Mouse (Mus musculus): ENCODE measurements around the gene Blnk. TPM values are rescaled to one million over a fixed set of nuclear protein-coding genes. Genes with fewer than 3 reads are reported as not detected.

The Blnk gene
- polyA plus RNA-seq, 1 experiment from 2014 or later: 22.6 TPM

DNA sequence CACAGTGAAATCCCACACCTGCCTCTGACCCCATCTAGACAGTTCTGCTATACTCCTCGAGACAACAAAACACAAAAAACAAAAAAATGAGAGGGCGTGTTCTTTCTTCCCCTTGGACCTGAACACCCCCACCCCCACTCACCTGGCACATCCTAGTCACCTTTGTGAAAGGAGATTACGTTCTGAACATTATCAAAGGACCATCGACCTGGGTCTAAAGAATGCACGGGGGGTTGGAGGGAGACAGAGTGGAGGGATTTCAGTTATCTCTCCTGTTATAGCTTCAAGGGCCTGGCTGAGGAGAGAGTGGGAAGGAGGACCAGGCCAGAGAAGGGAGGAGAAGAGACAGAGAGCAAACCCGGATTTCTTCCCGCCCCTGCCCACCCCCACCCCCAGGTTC lies 576 bp upstream of the Blnk start:
- Histone ChIP-seq H3K4me1 (ENCODE audit: control insufficient read depth, insufficient read depth, low read length) (peaks cover 10% of the 10 kb centered on the region; the same call in 1 of the 2 replicates), H3K36me3 (ENCODE audit: control insufficient read depth, insufficient read depth, low read length) (no peaks in the 10 kb centered on the region), H3K9me3 (ENCODE audit: control insufficient read depth, low read length) (no peaks in the 10 kb centered on the region), H3K27me3 (replicated peaks; ENCODE audit: control insufficient read depth, insufficient read depth, low read length) (no peaks in the 10 kb centered on the region), H3K9ac (ENCODE audit: low read depth, low read length) (peak overlapping the region; percentile 26), H3K27ac (ENCODE audit: low read length) (peak overlapping the region; percentile 84), H3K4me2 (ENCODE audit: low read depth, low read length) (peak overlapping the region; percentile 30), H3K4me3 (ENCODE audit: low read length) (peak overlapping the region; percentile 4; the same call in 1 of the 2 replicates)
- ATAC-seq: peak; percentile 1; the same call in 1 of the 2 replicates
- WGBS: 46% methylated on average over 7 of the region's 7 CpGs

GRCm38 (mm10) chr19:40993356-40993755 lies 979 bp downstream of the Blnk start:
- peak overlapping the region; percentile 91 for H3K27ac ChIP-seq (ENCODE audit: low read length)

GRCm38 (mm10) chr19:40992517-40993044 lies 1.8 kb downstream of the Blnk start:
- no peak overlapping the region for H3K27ac ChIP-seq (ENCODE audit: low read length)
- peak overlapping the region; percentile 34 for H3K4me3 ChIP-seq (ENCODE audit: low read length)
- H3K9ac ChIP-seq (ENCODE audit: low read depth, low read length): peak overlapping the region; percentile 34
- no peaks in the 10 kb centered on the region for H3K9me3 ChIP-seq (ENCODE audit: control insufficient read depth, low read length)
- peak overlapping the region; percentile 51 for H3K4me2 ChIP-seq (ENCODE audit: low read depth, low read length)
- WGBS: 60% methylated on average over 8 of the region's 8 CpGs
- H3K27me3 ChIP-seq (replicated peaks; ENCODE audit: control insufficient read depth, insufficient read depth, low read length): no peaks in the 10 kb centered on the region
- H3K4me1 ChIP-seq (ENCODE audit: control insufficient read depth, insufficient read depth, low read length): peaks cover 4% of the 10 kb centered on the region; the same call in 1 of the 2 replicates
- H3K36me3 ChIP-seq (ENCODE audit: control insufficient read depth, insufficient read depth, low read length): no peaks in the 10 kb centered on the region
- ATAC-seq: no peak

More at GRCm38 (mm10) chr19:40993356-40993755, 979 bp downstream of the Blnk start:
- H3K4me3 ChIP-seq (ENCODE audit: low read length): peak overlapping the region; percentile 34
- peak overlapping the region; percentile 51 for H3K4me2 ChIP-seq (ENCODE audit: low read depth, low read length)
- no peaks in the 10 kb centered on the region for H3K27me3 ChIP-seq (replicated peaks; ENCODE audit: control insufficient read depth, insufficient read depth, low read length)
- no peaks in the 10 kb centered on the region for H3K36me3 ChIP-seq (ENCODE audit: control insufficient read depth, insufficient read depth, low read length)
- peaks cover 4% of the 10 kb centered on the region; the same call in 1 of the 2 replicates for H3K4me1 ChIP-seq (ENCODE audit: control insufficient read depth, insufficient read depth, low read length)
- H3K9ac ChIP-seq (ENCODE audit: low read depth, low read length): peak overlapping the region; percentile 53
- 61% methylated on average over 5 of the region's 5 CpGs for WGBS
- H3K9me3 ChIP-seq (ENCODE audit: control insufficient read depth, low read length): no peaks in the 10 kb centered on the region
- no peak for ATAC-seq

GRCm38 (mm10) chr19:40992096-40992495 lies 2.2 kb downstream of the Blnk start:
- Histone ChIP-seq H3K36me3 (ENCODE audit: control insufficient read depth, insufficient read depth, low read length) (no peaks in the 10 kb centered on the region), H3K27me3 (replicated peaks; ENCODE audit: control insufficient read depth, insufficient read depth, low read length) (no peaks in the 10 kb centered on the region), H3K4me3 (ENCODE audit: low read length) (peak overlapping the region; percentile 34), H3K4me2 (ENCODE audit: low read depth, low read length) (peak overlapping the region; percentile 51), H3K4me1 (ENCODE audit: control insufficient read depth, insufficient read depth, low read length) (peaks cover 4% of the 10 kb centered on the region; the same call in 1 of the 2 replicates), H3K9me3 (ENCODE audit: control insufficient read depth, low read length) (no peaks in the 10 kb centered on the region), H3K9ac (ENCODE audit: low read depth, low read length) (peak overlapping the region; percentile 34), H3K27ac (ENCODE audit: low read length) (no peak overlapping the region)
- ATAC-seq: no peak
- 60% methylated on average over 11 of the region's 11 CpGs for WGBS

- H3K27ac ChIP-seq (ENCODE audit: low read length): no peak overlapping the region
- ATAC-seq: no peak
- no peak overlapping the region; the same call in 1 of the 2 replicates for H3K4me3 ChIP-seq (ENCODE audit: low read length)
- WGBS: 68% methylated on average over 7 of the region's 7 CpGs
- peak overlapping the region; percentile 51; the same call in 1 of the 2 replicates for H3K4me2 ChIP-seq (ENCODE audit: low read depth, low read length)
- no peaks in the 10 kb centered on the region for H3K9me3 ChIP-seq (ENCODE audit: control insufficient read depth, low read length)
- no peak overlapping the region for H3K9ac ChIP-seq (ENCODE audit: low read depth, low read length)
- H3K36me3 ChIP-seq (ENCODE audit: control insufficient read depth, insufficient read depth, low read length): no peaks in the 10 kb centered on the region
- no peaks in the 10 kb centered on the region for H3K27me3 ChIP-seq (replicated peaks; ENCODE audit: control insufficient read depth, insufficient read depth, low read length)
- peaks cover 4% of the 10 kb centered on the region; the same call in 1 of the 2 replicates for H3K4me1 ChIP-seq (ENCODE audit: control insufficient read depth, insufficient read depth, low read length)
Observed at GRCm38 (mm10) chr19:40991626-40992025, 2.7 kb downstream of the Blnk start.

GRCm38 (mm10) chr19:40990781-40991343 lies 3.5 kb downstream of the Blnk start:
- no peaks in the 10 kb centered on the region for H3K27me3 ChIP-seq (replicated peaks; ENCODE audit: control insufficient read depth, insufficient read depth, low read length)

GRCm38 (mm10) chr19:40989961-40990600 lies 4.3 kb downstream of the Blnk start:
- H3K4me3 ChIP-seq (ENCODE audit: low read length): no peak overlapping the region
- no peaks in the 10 kb centered on the region for H3K27me3 ChIP-seq (replicated peaks; ENCODE audit: control insufficient read depth, insufficient read depth, low read length)
- H3K4me1 ChIP-seq (ENCODE audit: control insufficient read depth, insufficient read depth, low read length): no peaks in the 10 kb centered on the region; the same call in 1 of the 2 replicates
- H3K9me3 ChIP-seq (ENCODE audit: control insufficient read depth, low read length): no peaks in the 10 kb centered on the region
- no peak overlapping the region for H3K9ac ChIP-seq (ENCODE audit: low read depth, low read length)
- H3K4me2 ChIP-seq (ENCODE audit: low read depth, low read length): no peak overlapping the region
- 72% methylated on average over 9 of the region's 9 CpGs for WGBS
- no peaks in the 10 kb centered on the region for H3K36me3 ChIP-seq (ENCODE audit: control insufficient read depth, insufficient read depth, low read length)
- H3K27ac ChIP-seq (ENCODE audit: low read length): no peak overlapping the region
- no peak for ATAC-seq

More at GRCm38 (mm10) chr19:40990781-40991343, 3.5 kb downstream of the Blnk start:
- H3K9ac ChIP-seq (ENCODE audit: low read depth, low read length): no peak overlapping the region
- no peak overlapping the region for H3K4me3 ChIP-seq (ENCODE audit: low read length)
- no peaks in the 10 kb centered on the region for H3K36me3 ChIP-seq (ENCODE audit: control insufficient read depth, insufficient read depth, low read length)
- H3K9me3 ChIP-seq (ENCODE audit: control insufficient read depth, low read length): no peaks in the 10 kb centered on the region
- H3K4me1 ChIP-seq (ENCODE audit: control insufficient read depth, insufficient read depth, low read length): peaks cover under 1% of the 10 kb centered on the region; the same call in 1 of the 2 replicates
- 91% methylated on average over 17 of the region's 17 CpGs for WGBS
- no peak for ATAC-seq
- H3K27ac ChIP-seq (ENCODE audit: low read length): no peak overlapping the region
- H3K4me2 ChIP-seq (ENCODE audit: low read depth, low read length): no peak overlapping the region

GRCm38 (mm10) chr19:40988856-40989255 lies 5.5 kb downstream of the Blnk start:
- H3K4me1 ChIP-seq (ENCODE audit: control insufficient read depth, insufficient read depth, low read length): no peaks in the 10 kb centered on the region
- no peaks in the 10 kb centered on the region for H3K36me3 ChIP-seq (ENCODE audit: control insufficient read depth, insufficient read depth, low read length)
- ATAC-seq: no peak
- H3K27ac ChIP-seq (ENCODE audit: low read length): no peak overlapping the region
- no peak overlapping the region for H3K9ac ChIP-seq (ENCODE audit: low read depth, low read length)
- no peak overlapping the region for H3K4me3 ChIP-seq (ENCODE audit: low read length)
- no peaks in the 10 kb centered on the region for H3K9me3 ChIP-seq (ENCODE audit: control insufficient read depth, low read length)
- no peak overlapping the region for H3K4me2 ChIP-seq (ENCODE audit: low read depth, low read length)
- 80% methylated on average over 5 of the region's 5 CpGs for WGBS
- no peaks in the 10 kb centered on the region for H3K27me3 ChIP-seq (replicated peaks; ENCODE audit: control insufficient read depth, insufficient read depth, low read length)

DNA sequence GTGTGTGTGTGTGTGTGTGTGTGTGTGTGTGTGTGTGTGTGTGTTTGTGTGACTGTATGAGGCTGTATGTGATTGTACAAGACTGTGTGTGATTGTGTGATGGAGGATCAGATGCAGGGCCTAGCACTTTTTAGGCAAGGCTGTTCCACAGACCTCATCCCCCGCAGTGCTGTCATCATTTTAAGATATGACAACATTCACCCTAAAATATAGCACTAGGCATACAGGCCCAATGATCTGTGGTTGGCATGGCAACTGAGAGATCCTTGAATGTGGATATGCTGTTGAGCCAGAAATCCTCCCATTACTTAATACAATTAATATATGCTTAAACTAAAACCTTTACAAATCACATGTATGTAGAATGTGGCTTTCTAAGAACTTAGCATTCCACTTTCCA lies 9.8 kb downstream of the Blnk start:
- no peak for ATAC-seq
- Histone ChIP-seq H3K27me3 (replicated peaks; ENCODE audit: control insufficient read depth, insufficient read depth, low read length) (no peaks in the 10 kb centered on the region), H3K4me1 (ENCODE audit: control insufficient read depth, insufficient read depth, low read length) (0 out of 2 replicates have a peak, but pooled peaks cover 1% of the 10 kb centered on the region), H3K9ac (ENCODE audit: low read depth, low read length) (no peak overlapping the region), H3K4me2 (ENCODE audit: low read depth, low read length) (no peak overlapping the region), H3K9me3 (ENCODE audit: control insufficient read depth, low read length) (no peaks in the 10 kb centered on the region), H3K4me3 (ENCODE audit: low read length) (no peak overlapping the region), H3K27ac (ENCODE audit: low read length) (no peak overlapping the region), H3K36me3 (ENCODE audit: control insufficient read depth, insufficient read depth, low read length) (no peaks in the 10 kb centered on the region)
- WGBS: 93% methylated on average over 1 of the region's 1 CpGs

Data from intestine, embryonic 16.5 days (tissue).